Mouse (Mus musculus) hindbrain, postnatal 0 days (tissue): Measurements from ENCODE around the gene Bcl2l1. TPM values are rescaled to one million over a fixed set of nuclear protein-coding genes. Genes with fewer than 3 reads are reported as not detected.
A peak's percentile ranks its signal among the peaks of the same experiment; 100 is the strongest.

ENCODE experiments used
- ATAC-seq: fragments of 200-750 bp; cut with Nextera tagmentation; 2 replicates; pipeline ENCODE4 v1.8.0; 2017; ENCODE audit warnings: mild to moderate bottlenecking, moderate TSS enrichment, moderate library complexity
- DNase-seq: peaks from one replicate; pipeline ENCODE4 v3.0.0-alpha.2; 2015; ENCODE audit warnings: low spot score
- H3K27ac ChIP-seq: fragments of 300-500 bp; sonication (generic); 2 replicates; pipeline ENCODE4 v1.5.1; 2014; ENCODE audit warnings: mild to moderate bottlenecking
- H3K27me3 ChIP-seq: fragments of 300-500 bp; sonication (generic); 2 replicates; pipeline ENCODE4 v1.6.1; 2014; ENCODE audit warnings: low read length, mixed read lengths; ENCODE audit not compliant: insufficient read depth
- H3K36me3 ChIP-seq: fragments of 300-500 bp; sonication (generic); 2 replicates; pipeline ENCODE4 v1.6.1; 2014; ENCODE audit warnings: low read length, mixed read lengths; ENCODE audit not compliant: insufficient read depth
- H3K4me1 ChIP-seq: fragments of 300-500 bp; sonication (generic); 2 replicates; pipeline ENCODE4 v1.6.1; 2014; ENCODE audit warnings: antibody characterized with exemption, low read length, mixed read lengths; ENCODE audit not compliant: insufficient read depth
- H3K4me2 ChIP-seq: fragments of 300-500 bp; sonication (generic); 2 replicates; pipeline ENCODE4 v1.6.1; 2014; ENCODE audit warnings: low read depth, mild to moderate bottlenecking, low read length, moderate library complexity, mixed read lengths
- H3K4me3 ChIP-seq: fragments of 300-500 bp; sonication (generic); 2 replicates; pipeline ENCODE4 v1.5.1; 2014; ENCODE audit warnings: low read length
- H3K9ac ChIP-seq: fragments of 300-500 bp; sonication (generic); replicated peaks from 2 replicates; pipeline ENCODE4 v1.6.1; 2014; ENCODE audit warnings: mild to moderate bottlenecking, low read length, moderate library complexity, mixed read lengths
- H3K9me3 ChIP-seq: fragments of 300-500 bp; sonication (generic); 2 replicates; pipeline ENCODE4 v1.6.1; 2016; ENCODE audit warnings: low read length, mixed read lengths
- CTCF ChIP-seq: IDR thresholded peaks from 2 replicates; pipeline ENCODE4 v1.5.1; 2016; ENCODE audit warnings: antibody characterized with exemption, control low read depth, low read depth
- WGBS: fragments of 180-500 bp; shearing (Covaris S2); extraction: QIAGEN DNeasy Blood & Tissue Kit; methylation state at CpG from one replicate; pipeline ENCODE4 v1.1.7; 2014; 5-methylcytosine and 5-hydroxymethylcytosine counted together
- polyA plus RNA-seq: library from polyadenylated mRNA; unstranded; fragments of >200 nt; fragmentation: Nextera tagmentation; extraction: Ambion mirVana; gene quantifications from 2 replicates; pipeline ENCODE4 v1.2.1, GENCODE M21; 2015
- total RNA-seq: library from RNA; depleted of rRNA; stranded (reverse); fragments of >200 nt; gene quantifications from 2 replicates; pipeline ENCODE4 v1.2.3, GENCODE M21; 2014

The Bcl2l1 gene
- total and polyA plus RNA-seq, 2 experiments from 2014 or later: 123 to 130 TPM

DNA sequence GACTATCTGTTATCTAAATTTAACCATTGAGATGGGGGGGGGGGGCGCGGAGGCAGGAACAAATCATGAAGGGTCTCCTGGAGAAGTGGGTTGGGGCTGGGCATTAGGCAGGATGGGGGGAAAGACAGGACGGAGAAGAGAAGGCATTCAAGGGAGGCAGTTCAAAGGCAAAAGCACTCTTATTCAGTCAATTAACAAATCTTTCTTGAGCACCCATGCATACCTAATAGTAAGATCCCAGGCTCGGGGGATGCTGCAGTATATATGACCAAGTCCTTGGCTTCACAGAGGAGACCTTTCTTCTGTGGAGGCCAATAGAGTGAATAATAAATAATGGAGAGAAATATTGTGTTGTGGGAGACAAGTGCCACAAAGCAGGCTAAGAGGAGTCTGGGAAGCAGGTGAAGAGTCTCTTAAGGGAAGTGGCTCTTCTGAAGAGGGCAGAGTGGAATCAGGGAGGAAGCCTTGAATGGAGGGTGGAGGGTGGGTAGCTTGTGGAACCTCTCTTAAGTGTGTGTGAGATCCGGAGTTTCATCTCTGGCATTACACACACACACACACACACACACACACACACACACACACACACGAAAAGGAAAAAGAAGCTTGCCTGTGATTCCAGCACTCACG is 66.4 kb downstream of the Bcl2l1 start:
- Histone ChIP-seq H3K9me3 (no peaks in the 10 kb centered on the region), H3K4me3 (no peak overlapping the region), H3K9ac (no peak overlapping the region), H3K36me3 (no peaks in the 10 kb centered on the region), H3K27ac (no peak overlapping the region), H3K27me3 (no peaks in the 10 kb centered on the region), H3K4me1 (no peaks in the 10 kb centered on the region), H3K4me2 (peak overlapping the region; percentile 28)
- DNase-seq (no peak), ATAC-seq (no peak)
- WGBS: 27% methylated on average over 7 of the region's 7 CpGs
- TF ChIP-seq CTCF: no peak

DNA sequence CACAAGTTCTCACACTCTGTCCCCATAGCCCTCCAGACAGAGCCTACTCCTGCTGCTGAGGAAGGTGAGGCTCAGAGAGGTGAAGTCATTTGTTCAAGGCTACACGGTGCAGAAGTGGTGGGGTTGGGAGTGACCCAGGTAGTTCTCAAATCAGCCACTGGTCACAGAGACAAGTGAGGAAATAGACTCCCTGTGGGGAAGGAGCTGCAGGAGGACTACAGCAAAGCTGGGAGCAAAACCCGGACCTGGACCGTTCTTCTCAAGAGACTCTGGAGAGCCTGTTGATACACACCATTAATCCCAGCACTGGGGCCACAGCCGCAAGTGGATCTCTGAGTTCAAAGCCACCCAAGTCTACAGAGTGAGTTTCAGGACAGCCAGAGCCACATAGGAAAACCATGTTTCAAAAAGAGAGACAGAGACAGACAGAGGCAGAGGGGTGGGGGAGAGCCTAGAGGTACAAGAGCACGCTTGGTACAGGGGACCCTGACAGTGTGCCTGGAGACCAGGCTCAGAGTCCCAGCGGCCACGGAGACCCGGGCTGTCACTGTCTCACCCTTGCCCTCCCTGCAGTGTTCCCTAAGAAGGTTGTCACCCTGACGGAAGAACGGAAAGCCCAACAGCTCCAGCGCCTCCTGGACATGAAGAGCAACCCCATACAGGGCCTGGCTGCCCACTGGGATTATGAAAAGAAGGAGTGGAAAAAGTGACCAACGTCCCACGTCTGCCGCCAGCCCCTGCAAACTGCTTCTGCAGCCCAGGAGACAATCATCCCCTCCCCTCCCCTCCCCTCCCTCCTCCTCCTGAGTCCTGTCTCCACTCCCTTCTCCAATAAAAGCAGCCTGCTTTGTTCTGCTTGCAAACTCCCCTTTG is 67.1 kb downstream of the Bcl2l1 start:
- H3K36me3 ChIP-seq: no peaks in the 10 kb centered on the region
- no peak overlapping the region for H3K9ac ChIP-seq
- DNase-seq (peak; percentile 24), ATAC-seq (0 out of 2 replicates have a peak, but pooled peaks have one; percentile 18)
- no peaks in the 10 kb centered on the region for H3K27me3 ChIP-seq
- H3K4me2 ChIP-seq: peak overlapping the region; percentile 28
- H3K27ac ChIP-seq: no peak overlapping the region
- TF ChIP-seq CTCF: no peak
- H3K4me1 ChIP-seq: no peaks in the 10 kb centered on the region
- no peak overlapping the region for H3K4me3 ChIP-seq
- H3K9me3 ChIP-seq: no peaks in the 10 kb centered on the region
- 9% methylated on average over 14 of the region's 14 CpGs for WGBS

DNA sequence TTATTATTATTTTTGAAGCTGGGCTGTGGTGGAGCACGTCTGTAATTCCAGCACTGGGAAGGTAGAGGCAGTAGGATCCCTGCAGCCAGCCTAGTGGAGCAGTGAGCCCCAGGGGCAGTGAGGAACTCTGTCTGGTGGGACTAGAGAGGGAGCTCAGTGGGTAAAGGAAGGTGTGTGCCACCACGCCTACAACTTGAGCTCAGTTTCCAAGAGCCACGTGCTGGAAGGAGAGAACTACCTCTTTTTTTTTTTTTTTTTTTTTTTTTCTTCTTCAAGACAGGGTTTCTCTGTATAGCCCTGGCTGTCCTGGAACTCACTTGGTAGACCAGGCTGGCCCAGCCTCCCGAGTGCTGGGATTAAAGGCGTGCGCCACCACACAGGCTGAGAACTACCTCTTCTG is 68.2 kb downstream of the Bcl2l1 start:
- Histone ChIP-seq H3K36me3 (no peaks in the 10 kb centered on the region), H3K4me1 (no peaks in the 10 kb centered on the region), H3K9me3 (no peaks in the 10 kb centered on the region), H3K27ac (no peak overlapping the region), H3K4me2 (no peak overlapping the region), H3K27me3 (no peaks in the 10 kb centered on the region), H3K4me3 (no peak overlapping the region), H3K9ac (no peak overlapping the region)
- no peak for ATAC-seq
- no peak for TF ChIP-seq CTCF
- 82% methylated on average over 6 of the region's 6 CpGs for WGBS
- no peak for DNase-seq

DNA sequence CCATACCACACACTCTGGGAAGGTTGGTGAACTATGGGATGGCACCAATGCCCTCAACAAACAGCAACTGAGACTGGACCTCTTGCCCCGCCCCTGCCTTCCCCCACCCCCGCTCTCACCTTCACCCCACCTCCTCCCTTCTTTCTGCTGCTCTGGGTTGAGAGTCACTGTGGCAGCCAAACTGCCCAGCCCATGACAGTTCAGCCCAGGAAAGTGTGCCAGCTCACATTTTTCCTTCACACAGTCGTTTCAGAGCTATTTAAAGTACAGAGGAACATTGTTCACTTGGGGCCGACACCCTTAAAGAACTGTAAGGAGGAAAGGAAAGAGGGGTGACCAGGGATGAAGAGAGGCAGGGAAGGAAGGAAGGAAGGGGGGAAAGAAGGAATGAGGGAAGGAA is 73.2 kb downstream of the Bcl2l1 start:
- H3K4me2 ChIP-seq: no peak overlapping the region
- no peak overlapping the region for H3K27ac ChIP-seq
- 0 out of 2 replicates have a peak, but pooled peaks cover 4% of the 10 kb centered on the region for H3K4me1 ChIP-seq
- TF ChIP-seq CTCF: no peak
- no peaks in the 10 kb centered on the region for H3K9me3 ChIP-seq
- ATAC-seq (no peak), DNase-seq (no peak)
- WGBS: 58% methylated on average over 4 of the region's 4 CpGs
- no peak overlapping the region for H3K9ac ChIP-seq
- H3K27me3 ChIP-seq: no peaks in the 10 kb centered on the region
- H3K36me3 ChIP-seq: no peaks in the 10 kb centered on the region
- H3K4me3 ChIP-seq: no peak overlapping the region

DNA sequence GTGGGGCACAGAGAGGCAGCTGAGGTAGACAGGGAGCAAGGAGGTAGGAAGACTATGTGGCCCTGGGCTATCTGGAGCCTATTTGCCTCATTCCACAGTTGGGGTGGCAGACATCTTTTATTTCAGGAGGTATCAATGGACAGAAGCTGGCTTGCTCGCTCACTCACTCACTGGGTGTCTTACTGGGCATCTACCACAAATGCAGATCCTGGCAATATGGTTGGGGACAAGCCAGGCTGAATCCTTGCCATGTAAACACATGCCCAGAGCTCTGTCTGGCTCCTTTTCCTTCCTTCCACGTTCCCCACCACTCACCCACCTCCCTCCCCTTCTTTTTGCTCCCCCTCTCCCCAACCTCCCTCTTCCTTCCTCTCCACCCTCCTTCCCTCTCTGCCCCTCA is 74.0 kb downstream of the Bcl2l1 start:
- no peak for TF ChIP-seq CTCF
- Histone ChIP-seq H3K9me3 (no peaks in the 10 kb centered on the region), H3K27me3 (no peaks in the 10 kb centered on the region), H3K36me3 (no peaks in the 10 kb centered on the region), H3K4me1 (0 out of 2 replicates have a peak, but pooled peaks cover 4% of the 10 kb centered on the region), H3K9ac (no peak overlapping the region), H3K4me3 (no peak overlapping the region), H3K4me2 (no peak overlapping the region), H3K27ac (no peak overlapping the region)
- DNase-seq: peak; percentile 40
- ATAC-seq: no peak
- WGBS: 43% methylated on average over 2 of the region's 2 CpGs

DNA sequence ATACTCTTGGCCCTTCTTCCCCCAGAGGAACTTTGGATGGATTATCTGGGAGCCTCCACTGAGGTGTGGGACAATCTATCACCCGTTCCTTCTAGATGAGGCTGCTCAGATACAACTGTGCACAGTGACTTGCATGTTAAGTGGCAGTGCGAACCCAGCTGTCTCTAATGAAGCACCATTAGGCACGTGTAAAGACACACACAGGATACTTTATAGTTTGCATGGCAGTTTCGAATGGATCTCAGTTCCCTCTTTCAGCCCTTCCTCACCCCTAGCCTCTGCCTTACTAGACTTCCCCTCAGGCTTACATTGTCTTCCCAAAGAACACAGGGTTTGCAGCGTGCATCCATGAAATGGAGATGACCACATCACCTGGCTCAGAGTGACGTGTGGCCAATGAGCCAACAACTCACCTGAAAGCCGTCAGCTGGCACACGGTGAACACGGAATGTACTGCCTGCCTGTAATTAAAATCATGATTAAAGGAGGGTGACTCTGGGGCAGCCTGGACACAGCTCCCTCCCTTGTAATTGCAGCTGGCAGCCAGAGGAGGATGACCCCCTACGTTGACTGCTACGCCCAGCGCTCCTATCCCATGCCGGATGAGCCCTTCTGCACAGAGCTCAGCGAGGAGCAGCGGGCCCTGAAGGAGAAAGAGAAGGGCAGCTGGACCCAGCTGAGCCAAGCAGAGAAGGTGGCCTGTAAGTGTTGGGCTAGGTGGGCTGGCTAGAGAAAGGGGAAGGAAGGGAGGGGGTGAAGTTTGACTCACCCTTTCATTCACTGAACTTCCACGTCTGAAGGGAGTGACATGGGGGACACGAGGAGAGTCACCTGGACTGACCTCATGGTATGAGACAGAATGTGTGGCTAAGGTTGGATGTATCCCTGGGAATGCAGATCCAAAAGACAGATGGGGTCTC is 74.8 kb downstream of the Bcl2l1 start:
- 65% methylated on average over 17 of the region's 17 CpGs for WGBS
- no peak; the same call in 1 of the 2 replicates for TF ChIP-seq CTCF
- Histone ChIP-seq H3K36me3 (no peaks in the 10 kb centered on the region), H3K9me3 (no peaks in the 10 kb centered on the region), H3K27me3 (no peaks in the 10 kb centered on the region), H3K9ac (no peak overlapping the region), H3K4me3 (no peak overlapping the region), H3K27ac (no peak overlapping the region), H3K4me1 (0 out of 2 replicates have a peak, but pooled peaks cover 4% of the 10 kb centered on the region), H3K4me2 (no peak overlapping the region)
- DNase-seq (no peak), ATAC-seq (0 out of 2 replicates have a peak, but pooled peaks have one; percentile 24)
